Mouse (Mus musculus) limb, embryonic 13.5 days (tissue): ENCODE data around the gene Zfp799. TPM values are rescaled to one million over a fixed set of nuclear protein-coding genes. Genes with fewer than 3 reads are reported as not detected.

Experiments
- ATAC-seq: fragments of 200-750 bp; cut with Nextera tagmentation; 2 replicates; pipeline ENCODE4 v1.8.0; 2017; ENCODE audit warnings: low read depth, moderate number of reproducible peaks, moderate TSS enrichment; ENCODE audit not compliant: low FRiP score
- H3K27ac ChIP-seq: fragments of 300-500 bp; sonication (generic); 2 replicates; pipeline ENCODE4 v1.5.1; 2015; ENCODE audit warnings: inconsistent platforms, mild to moderate bottlenecking, moderate library complexity
- H3K27me3 ChIP-seq: fragments of 300-500 bp; sonication (generic); 2 replicates; pipeline ENCODE4 v1.6.1; 2015; ENCODE audit warnings: mild to moderate bottlenecking, inconsistent platforms
- H3K36me3 ChIP-seq: fragments of 300-500 bp; sonication (generic); 2 replicates; pipeline ENCODE4 v1.6.1; 2015; ENCODE audit warnings: inconsistent platforms, mild to moderate bottlenecking, moderate library complexity
- H3K4me1 ChIP-seq: fragments of 300-500 bp; sonication (generic); 2 replicates; pipeline ENCODE4 v1.6.1; 2015; ENCODE audit warnings: inconsistent platforms
- H3K4me2 ChIP-seq: fragments of 300-500 bp; sonication (generic); replicated peaks from 2 replicates; pipeline ENCODE4 v1.6.1; 2015; ENCODE audit warnings: inconsistent platforms, mild to moderate bottlenecking, moderate library complexity
- H3K4me3 ChIP-seq: fragments of 300-500 bp; sonication (generic); 2 replicates; pipeline ENCODE4 v1.5.1; 2015; ENCODE audit warnings: moderate library complexity, mild to moderate bottlenecking, inconsistent platforms
- H3K9ac ChIP-seq: fragments of 300-500 bp; sonication (generic); 2 replicates; pipeline ENCODE4 v1.6.1; 2015; ENCODE audit warnings: mild to moderate bottlenecking, inconsistent platforms
- H3K9me3 ChIP-seq: fragments of 300-500 bp; sonication (generic); 2 replicates; pipeline ENCODE4 v1.6.1; 2016; ENCODE audit warnings: inconsistent platforms
- WGBS: fragments of 180-500 bp; shearing (Covaris S2); methylation state at CpG from one replicate; pipeline ENCODE4 v1.1.7; 2015; 5-methylcytosine and 5-hydroxymethylcytosine counted together
- polyA plus RNA-seq: library from polyadenylated mRNA; unstranded; fragments of >200 nt; fragmentation: Nextera tagmentation; extraction: Ambion mirVana; gene quantifications from 2 replicates; pipeline ENCODE4 v1.2.1, GENCODE M21; 2015

Zfp799 gene
- polyA plus RNA-seq, 1 experiment from 2014 or later = 22.0 TPM

DNA sequence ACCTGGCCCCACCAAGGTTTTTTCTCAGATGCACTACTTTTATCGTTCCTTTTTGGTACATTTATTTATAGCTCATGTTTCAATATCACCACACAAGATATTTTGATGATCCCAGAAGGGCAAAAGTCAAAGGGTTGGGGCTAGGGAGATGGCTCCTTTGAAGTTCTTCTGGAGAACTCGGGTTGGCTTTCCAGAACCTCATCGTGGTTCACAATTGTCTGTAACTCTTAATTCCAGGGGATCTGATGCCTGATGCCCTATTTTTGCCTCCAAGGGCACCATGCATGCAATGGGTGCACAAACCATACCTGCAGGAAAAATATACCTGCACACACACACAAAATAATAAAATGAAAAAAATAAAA is 339 bp upstream of the Zfp799 start:
- Histone ChIP-seq H3K27me3 (no peaks in the 10 kb centered on the region), H3K9ac (peak overlapping the region; percentile 95; the same call in 1 of the 2 replicates), H3K36me3 (peaks cover 19% of the 10 kb centered on the region), H3K4me1 (peaks cover 8% of the 10 kb centered on the region), H3K27ac (peak overlapping the region; percentile 65; the same call in 1 of the 2 replicates), H3K4me3 (peak overlapping the region; percentile 84), H3K4me2 (peak overlapping the region; percentile 85), H3K9me3 (no peaks in the 10 kb centered on the region)
- ATAC-seq = no peak
- WGBS = 41% methylated on average over 3 of the region's 3 CpGs

DNA sequence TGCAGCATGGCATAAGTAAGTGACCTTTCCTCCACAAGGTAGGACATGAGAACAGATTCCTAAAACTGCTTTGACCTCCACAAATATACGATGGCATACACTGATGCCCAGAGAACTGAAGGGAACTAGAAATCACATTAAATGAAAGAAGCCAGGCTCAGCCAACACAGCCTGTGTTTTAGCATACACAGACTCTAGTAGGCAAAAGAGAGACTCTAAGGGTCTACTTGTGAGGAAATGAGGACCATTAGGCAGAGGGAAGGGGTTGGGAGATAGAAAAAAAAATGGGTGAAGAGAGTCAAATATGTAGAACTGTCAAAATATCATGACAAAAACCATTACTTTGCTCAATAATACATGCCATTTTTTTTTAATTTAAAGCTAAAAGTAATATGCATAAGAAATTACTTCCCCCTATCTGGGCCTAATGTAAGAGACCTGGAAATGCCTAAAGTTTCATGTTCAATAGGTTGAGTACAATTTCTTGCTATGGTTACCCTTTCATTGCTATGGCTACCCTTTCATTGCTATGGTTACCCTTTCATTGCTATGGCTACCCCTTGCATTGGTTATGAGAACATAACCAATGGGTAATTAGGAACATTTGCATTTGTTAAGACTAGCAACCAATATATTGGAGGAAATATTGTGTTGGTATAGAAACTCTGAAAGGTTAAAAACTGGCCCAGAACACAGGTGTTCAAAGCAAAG is 13.8 kb downstream of the Zfp799 start:
- WGBS = 97% methylated on average over 1 of the region's 1 CpGs

DNA sequence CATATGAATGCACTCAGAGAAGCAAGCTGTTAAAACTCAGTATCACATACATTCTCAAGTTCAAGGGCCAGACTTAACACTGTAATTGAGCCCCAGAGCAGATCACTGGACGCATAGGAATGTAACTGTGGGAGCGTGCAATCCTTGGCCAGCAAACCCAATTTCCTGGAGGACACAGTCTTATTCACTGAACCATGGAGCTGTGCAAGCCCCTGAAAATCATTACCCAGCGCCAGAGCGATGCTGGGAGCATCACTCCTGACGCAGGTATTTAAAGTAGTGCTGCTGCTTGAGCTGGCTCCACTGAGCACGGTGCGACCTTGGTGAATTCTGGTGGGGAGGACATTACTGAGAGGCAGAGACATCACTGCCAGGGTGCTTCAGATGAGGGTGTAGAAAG is 15.9 kb downstream of the Zfp799 start:
- WGBS = 84% methylated on average over 7 of the region's 7 CpGs
- Histone ChIP-seq H3K9me3 (no peaks in the 10 kb centered on the region), H3K9ac (no peak overlapping the region), H3K4me2 (no peak overlapping the region), H3K27me3 (no peaks in the 10 kb centered on the region), H3K27ac (no peak overlapping the region), H3K4me3 (no peak overlapping the region), H3K4me1 (peaks cover 5% of the 10 kb centered on the region; the same call in 1 of the 2 replicates), H3K36me3 (peaks cover 30% of the 10 kb centered on the region)
- no peak for ATAC-seq

More for the DNA sequence above, 13.8 kb downstream of the Zfp799 start:
- no peak overlapping the region for H3K4me2 ChIP-seq
- no peak overlapping the region for H3K4me3 ChIP-seq
- H3K36me3 ChIP-seq = peaks cover 48% of the 10 kb centered on the region
- H3K4me1 ChIP-seq = no peaks in the 10 kb centered on the region
- H3K27me3 ChIP-seq = no peaks in the 10 kb centered on the region
- H3K9me3 ChIP-seq = no peaks in the 10 kb centered on the region
- no peak overlapping the region for H3K27ac ChIP-seq
- no peak overlapping the region for H3K9ac ChIP-seq
- no peak for ATAC-seq

DNA sequence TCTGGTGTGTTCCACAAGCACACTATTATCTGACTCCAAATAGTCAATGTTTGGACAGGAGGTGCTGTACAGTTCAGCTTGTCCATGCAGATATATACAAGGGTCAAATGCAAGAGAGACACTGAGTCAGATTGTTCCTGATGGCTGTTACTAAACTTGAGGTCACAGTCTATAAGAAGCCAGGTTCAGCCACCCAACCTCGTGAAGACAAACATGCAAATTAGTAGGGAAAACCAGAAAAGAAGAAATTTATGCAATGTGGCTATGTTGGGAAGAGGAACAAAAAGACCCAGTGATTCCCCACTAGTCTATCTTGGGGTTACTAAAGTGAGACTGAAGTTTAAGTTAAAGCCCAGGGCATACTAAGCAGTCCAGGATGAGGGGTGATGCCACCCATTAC is 19.4 kb downstream of the Zfp799 start:
- H3K9ac ChIP-seq = no peak overlapping the region
- no peaks in the 10 kb centered on the region for H3K27me3 ChIP-seq
- H3K36me3 ChIP-seq = peaks cover 6% of the 10 kb centered on the region
- H3K4me3 ChIP-seq = no peak overlapping the region
- H3K27ac ChIP-seq = no peak overlapping the region
- WGBS = 41% methylated on average over 1 of the region's 1 CpGs
- ATAC-seq = no peak
- H3K4me1 ChIP-seq = peaks cover 9% of the 10 kb centered on the region; the same call in 1 of the 2 replicates
- H3K9me3 ChIP-seq = no peaks in the 10 kb centered on the region
- no peak overlapping the region for H3K4me2 ChIP-seq

DNA sequence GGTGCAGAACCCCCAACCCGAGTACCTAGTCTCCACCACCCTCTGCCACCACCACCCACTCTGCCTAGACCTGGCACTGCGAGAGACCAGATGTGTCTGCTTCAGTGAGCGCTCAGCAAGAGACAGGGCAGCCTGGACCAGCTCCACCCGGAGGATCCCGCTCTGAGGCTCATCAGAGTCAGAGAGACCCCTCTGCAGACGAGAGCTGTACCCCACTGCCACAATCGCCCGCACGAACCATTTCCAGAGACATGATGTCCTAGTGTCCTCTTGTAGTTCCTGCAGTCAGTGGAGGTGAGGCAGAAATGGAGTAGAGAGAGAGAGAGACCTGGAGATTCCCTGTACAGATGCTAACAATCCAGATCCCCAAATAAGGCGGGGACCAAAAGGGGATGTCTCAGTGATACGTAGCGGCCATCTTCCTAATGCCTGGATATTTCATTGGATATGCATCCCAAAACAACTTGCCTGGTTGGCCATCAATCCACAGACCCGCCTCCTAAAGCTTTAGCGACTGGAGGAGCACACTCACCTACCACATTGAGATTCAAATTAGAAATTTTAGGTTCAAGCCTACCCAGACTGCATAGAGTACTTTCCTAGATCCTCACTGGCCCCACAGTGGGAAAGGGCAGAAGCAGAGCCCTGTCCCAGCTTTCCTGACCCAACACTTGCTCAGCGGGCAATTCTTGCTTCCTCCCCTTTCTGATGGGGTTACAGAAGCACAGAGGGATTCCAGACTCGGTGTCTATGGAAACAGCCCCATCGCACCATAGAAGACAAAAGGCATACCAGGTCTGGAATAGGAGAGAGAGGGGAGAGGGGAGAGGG is 20.3 kb downstream of the Zfp799 start, which contains the start of gene Zfp811:
Gene Zfp811, minus strand, starts transcription at position 388 of the 831 bp plus-strand sequence.
- Histone ChIP-seq H3K27ac (no peak within 1 kb of the TSS), H3K4me2 (peak within 1 kb of the TSS; percentile 74), H3K9me3 (no peaks in the 10 kb centered on the region), H3K4me3 (peak within 1 kb of the TSS; percentile 54), H3K4me1 (peaks cover 9% of the 10 kb centered on the region; the same call in 1 of the 2 replicates), H3K27me3 (no peaks in the 10 kb centered on the region), H3K9ac (peak within 1 kb of the TSS; percentile 72), H3K36me3 (peaks cover 1% of the 10 kb centered on the region)
- ATAC-seq = peak; percentile 87
- 2% methylated on average over 17 of the region's 17 CpGs for WGBS

DNA sequence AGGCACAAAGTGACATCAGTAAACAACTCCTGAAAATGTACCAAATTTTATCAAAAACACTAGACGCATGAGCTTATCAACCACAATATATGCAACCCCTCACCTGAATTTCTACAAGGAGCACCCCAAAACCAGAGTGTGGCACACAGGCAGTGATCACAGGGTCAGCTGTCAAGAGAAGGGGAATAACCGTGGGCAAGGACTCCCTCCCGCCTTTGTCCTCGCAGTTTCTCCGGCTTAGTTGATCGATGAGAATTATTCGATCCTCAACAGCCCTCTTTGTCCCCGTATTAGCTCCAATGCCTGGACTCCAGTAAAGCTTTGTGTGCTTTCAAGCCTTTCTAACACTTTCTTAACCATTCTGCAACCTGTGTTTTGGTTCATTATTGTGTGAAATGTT is 21.1 kb downstream of the Zfp799 start:
- Histone ChIP-seq H3K27me3 (no peaks in the 10 kb centered on the region), H3K9me3 (no peaks in the 10 kb centered on the region), H3K9ac (peak overlapping the region; percentile 72), H3K4me2 (peak overlapping the region; percentile 74), H3K36me3 (no peaks in the 10 kb centered on the region), H3K4me3 (peak overlapping the region; percentile 54), H3K4me1 (peaks cover 9% of the 10 kb centered on the region; the same call in 1 of the 2 replicates), H3K27ac (no peak overlapping the region)
- ATAC-seq = no peak
- 13% methylated on average over 8 of the region's 8 CpGs for WGBS

DNA sequence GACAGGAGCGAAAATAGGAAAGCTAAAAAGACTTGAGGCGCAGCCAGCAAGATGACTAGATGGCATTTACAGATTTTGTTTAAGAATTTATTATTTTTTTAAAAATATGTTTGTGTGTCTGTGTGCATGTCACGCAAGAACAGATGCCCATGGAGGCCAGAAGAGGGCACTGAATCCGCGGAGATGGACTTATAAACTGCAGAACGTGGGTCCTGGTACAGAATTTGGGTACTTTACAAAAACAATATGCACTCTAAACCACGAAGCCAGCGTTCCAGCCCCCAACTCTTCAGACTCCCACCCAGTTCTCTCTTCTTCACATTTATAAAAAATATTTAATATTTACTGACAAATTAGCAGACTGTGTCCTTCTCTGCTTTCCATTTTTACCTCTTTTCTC is 40.8 kb downstream of the Zfp799 start:
- H3K4me2 ChIP-seq = peak overlapping the region; percentile 74

DNA sequence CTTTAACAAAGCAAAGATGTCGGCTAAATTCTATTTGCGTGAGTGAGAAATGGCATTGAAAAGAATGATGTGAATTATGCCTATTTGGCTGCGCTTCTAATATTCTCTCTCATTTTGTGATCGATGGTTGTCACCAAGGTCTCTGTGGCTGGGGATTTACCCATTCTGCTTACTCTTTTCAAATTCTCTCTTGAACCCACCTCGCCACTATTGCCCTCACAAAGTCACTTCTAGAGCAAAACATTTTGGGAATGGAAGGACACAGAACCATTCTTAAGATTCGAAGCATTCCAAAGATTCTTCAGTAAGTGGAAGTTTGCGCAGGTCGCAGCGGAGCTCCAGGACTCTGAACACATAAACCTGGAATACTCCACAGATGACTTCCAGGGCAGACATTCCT is 41.5 kb downstream of the Zfp799 start:
- peaks cover 17% of the 10 kb centered on the region for H3K4me1 ChIP-seq
- H3K4me3 ChIP-seq = peak overlapping the region; percentile 89
- H3K27ac ChIP-seq = peak overlapping the region; percentile 90; the same call in 1 of the 2 replicates
- H3K4me2 ChIP-seq = peak overlapping the region; percentile 74
- ATAC-seq = no peak
- H3K9ac ChIP-seq = peak overlapping the region; percentile 54
- 0 out of 2 replicates have a peak, but pooled peaks cover 1% of the 10 kb centered on the region for H3K9me3 ChIP-seq
- WGBS = 10% methylated on average over 9 of the region's 9 CpGs
- no peaks in the 10 kb centered on the region for H3K27me3 ChIP-seq
- H3K36me3 ChIP-seq = peaks cover 19% of the 10 kb centered on the region

More for the DNA sequence above, 40.8 kb downstream of the Zfp799 start:
- H3K9ac ChIP-seq = no peak overlapping the region
- no peaks in the 10 kb centered on the region for H3K9me3 ChIP-seq
- ATAC-seq = no peak
- WGBS = 82% methylated on average over 8 of the region's 8 CpGs
- peaks cover 12% of the 10 kb centered on the region for H3K36me3 ChIP-seq
- peaks cover 17% of the 10 kb centered on the region for H3K4me1 ChIP-seq
- no peaks in the 10 kb centered on the region for H3K27me3 ChIP-seq
- no peak overlapping the region for H3K27ac ChIP-seq
- H3K4me3 ChIP-seq = peak overlapping the region; percentile 89; the same call in 1 of the 2 replicates

DNA sequence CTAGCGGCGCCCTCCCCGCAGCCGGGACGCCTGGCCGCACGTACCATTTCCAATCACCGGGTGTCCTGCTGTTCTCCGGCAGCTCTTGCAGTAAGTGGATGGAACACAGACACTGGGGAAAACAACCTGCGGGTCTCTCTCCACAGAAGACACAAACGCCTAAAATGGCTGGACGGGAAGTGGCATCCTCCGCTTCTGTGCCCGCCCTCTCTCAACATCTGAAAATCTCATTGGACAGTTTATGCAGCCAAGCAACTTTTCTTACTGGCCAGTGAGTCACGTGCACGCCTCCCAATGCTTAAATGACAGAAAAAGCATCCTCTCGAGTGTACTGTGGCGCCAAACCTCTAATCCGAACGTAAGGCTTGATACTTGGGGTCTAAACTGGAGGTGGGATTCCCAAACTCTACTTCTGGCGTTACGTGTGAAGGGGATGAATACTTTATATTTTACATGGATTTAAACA is 41.9 kb downstream of the Zfp799 start, which contains the start of gene Zfp871:
Gene Zfp871, minus strand, starts transcription at position 194 of the 466 bp plus-strand sequence.
- H3K27me3 ChIP-seq = no peaks in the 10 kb centered on the region
- peak within 1 kb of the TSS; percentile 89 for H3K4me3 ChIP-seq
- peak within 1 kb of the TSS; percentile 97 for H3K9ac ChIP-seq
- peak within 1 kb of the TSS; percentile 74 for H3K4me2 ChIP-seq
- 0 out of 2 replicates have a peak, but pooled peaks cover 4% of the 10 kb centered on the region for H3K9me3 ChIP-seq
- peak; percentile 99 for ATAC-seq
- H3K36me3 ChIP-seq = peaks cover 23% of the 10 kb centered on the region
- peaks cover 17% of the 10 kb centered on the region for H3K4me1 ChIP-seq
- peak within 1 kb of the TSS; percentile 90 for H3K27ac ChIP-seq
- under 1% methylated on average over 21 of the region's 22 CpGs for WGBS

DNA sequence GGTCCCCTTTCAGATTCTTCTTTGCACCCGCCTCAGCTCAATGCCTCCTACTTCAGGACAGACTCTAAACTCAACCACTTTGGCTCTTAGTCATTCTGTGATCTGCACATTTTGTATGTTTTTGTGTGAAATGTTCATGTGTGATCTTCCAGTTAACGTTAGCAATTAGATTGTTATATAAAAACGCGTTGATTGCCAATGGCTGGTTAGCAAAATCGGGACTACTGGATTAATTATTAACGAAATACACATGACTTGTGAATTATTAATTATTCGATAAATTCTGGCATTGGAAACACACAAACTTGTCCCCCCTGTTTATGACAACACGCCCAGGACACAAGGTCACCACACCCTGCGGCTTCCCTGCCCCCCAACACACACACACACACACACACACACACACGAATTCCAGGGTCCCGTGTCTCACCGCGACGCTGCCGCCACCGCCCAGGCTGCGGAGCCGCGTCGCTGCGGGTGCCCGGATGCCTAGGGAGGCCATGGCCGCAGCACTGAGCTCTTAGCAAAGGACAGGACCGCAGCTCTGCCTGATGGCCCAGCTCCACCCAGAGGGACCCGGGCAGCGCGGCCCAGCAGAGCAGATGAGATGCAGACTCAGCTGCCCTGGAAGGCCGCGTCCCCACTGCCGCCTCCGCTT is 42.5 kb downstream of the Zfp799 start:
- Histone ChIP-seq H3K9ac (peak overlapping the region; percentile 97), H3K4me1 (peaks cover 17% of the 10 kb centered on the region), H3K4me2 (peak overlapping the region; percentile 74), H3K36me3 (peaks cover 25% of the 10 kb centered on the region), H3K27me3 (no peaks in the 10 kb centered on the region), H3K4me3 (peak overlapping the region; percentile 89), H3K27ac (peak overlapping the region; percentile 90), H3K9me3 (0 out of 2 replicates have a peak, but pooled peaks cover 4% of the 10 kb centered on the region)
- 2% methylated on average over 30 of the region's 31 CpGs for WGBS
- ATAC-seq = peak; percentile 84

DNA sequence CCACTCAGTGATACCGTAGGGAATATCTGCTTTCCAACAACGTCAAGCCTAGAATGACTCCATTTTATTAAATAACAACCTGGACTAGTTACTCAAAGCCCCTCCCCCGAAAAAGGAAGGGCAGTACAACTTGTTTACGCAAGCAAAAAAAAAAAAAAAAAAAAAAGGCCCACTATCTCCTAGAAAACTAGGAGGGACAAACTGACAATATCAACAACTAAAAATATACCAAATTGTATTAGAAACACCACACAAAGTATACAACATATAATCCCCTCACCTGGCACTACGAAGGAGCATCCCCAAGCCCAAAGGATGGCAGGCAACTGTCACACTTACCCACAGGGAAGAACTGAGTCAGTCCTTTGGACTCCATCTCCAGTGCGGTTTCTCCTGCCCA is 43.1 kb downstream of the Zfp799 start:
- peak overlapping the region; percentile 97 for H3K9ac ChIP-seq
- ATAC-seq = no peak
- whole genome bisulfite sequencing = 64% methylated on average over 6 of the region's 6 CpGs

More for the DNA sequence above, 43.1 kb downstream of the Zfp799 start:
- Histone ChIP-seq H3K4me3 (peak overlapping the region; percentile 89), H3K36me3 (peaks cover 25% of the 10 kb centered on the region), H3K9me3 (0 out of 2 replicates have a peak, but pooled peaks cover 4% of the 10 kb centered on the region), H3K4me2 (peak overlapping the region; percentile 74), H3K27me3 (no peaks in the 10 kb centered on the region), H3K4me1 (peaks cover 17% of the 10 kb centered on the region), H3K27ac (no peak overlapping the region)
